Mouse (Mus musculus) G1E-ER4 (cell line): ENCODE data around the gene Rras. TPM values are rescaled to one million over a fixed set of nuclear protein-coding genes. Genes with fewer than 3 reads are reported as not detected.

Experiments used
- GATA1 ChIP-seq: IDR thresholded peaks from one replicate; pipeline ENCODE4 v1.8.0; 2012; ENCODE audit warnings: low read length, inconsistent platforms
- polyA plus RNA-seq: library from polyadenylated mRNA; stranded (reverse); fragments of >175 nt; gene quantifications from 2 replicates; pipeline ENCODE4 v1.2.3, GENCODE M21; 2012

Gene Rras
- polyA plus RNA-seq, 1 experiment: 9.1 TPM

DNA sequence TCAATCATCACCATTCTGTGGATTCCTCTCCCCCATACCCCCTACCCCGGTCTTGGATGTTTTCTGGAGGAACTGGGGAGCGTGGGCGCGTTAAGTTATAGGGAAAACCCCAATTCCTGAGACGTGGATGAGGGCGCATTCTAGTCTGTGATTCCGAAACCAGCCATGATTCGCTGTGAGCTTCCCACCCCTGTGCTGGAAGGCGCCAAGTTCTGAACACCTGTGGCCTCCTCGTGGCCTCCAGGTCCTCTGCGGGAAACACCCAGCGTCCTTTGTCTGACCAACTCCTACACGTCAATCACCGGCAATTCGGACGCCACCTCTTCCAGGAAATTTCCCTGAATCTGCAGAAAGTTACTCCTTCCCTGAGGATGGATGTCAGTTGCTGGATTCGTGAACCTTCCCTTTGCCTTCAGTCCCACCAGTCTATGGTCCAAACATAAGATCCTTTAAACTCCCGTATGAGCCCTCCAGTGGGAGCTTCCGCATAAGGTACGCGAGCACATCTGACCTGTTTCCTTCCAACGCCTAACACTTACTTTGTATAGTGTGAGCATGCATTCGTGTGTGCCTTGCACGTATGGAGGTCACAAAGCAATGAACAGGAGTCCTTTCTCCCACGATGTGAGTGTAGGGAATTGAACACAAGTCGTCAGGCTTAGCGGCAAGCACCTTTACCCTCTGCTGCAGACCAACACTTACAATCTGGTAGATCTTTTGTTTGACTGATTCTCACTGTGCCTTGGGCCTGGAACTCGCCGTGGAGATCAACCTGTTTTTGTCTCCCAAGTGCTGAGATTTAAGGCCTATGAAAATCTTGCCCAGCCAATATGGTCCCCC, 30.7 kb upstream of the Rras start:
- no peak for TF ChIP-seq GATA1

DNA sequence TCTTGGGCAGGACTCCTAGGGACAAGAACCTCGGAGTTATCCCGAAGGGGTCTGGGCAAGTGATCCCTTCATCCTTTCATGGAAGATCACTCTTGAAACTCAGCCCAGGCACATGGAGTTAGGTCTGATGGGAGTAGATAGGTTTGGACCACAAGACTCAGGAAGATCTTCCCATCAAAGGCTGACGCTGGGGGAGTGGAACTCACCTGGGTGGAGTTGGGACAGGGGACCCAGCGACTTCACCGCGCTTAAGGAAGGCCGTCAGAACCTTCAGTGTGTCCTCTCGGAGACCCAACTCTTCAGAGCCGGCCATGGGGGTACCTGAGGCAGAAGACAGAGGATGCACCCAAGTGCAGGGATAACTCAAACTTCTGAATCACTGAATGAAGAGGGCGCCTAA, 21.1 kb upstream of the Rras start:
- TF ChIP-seq GATA1: no peak

DNA sequence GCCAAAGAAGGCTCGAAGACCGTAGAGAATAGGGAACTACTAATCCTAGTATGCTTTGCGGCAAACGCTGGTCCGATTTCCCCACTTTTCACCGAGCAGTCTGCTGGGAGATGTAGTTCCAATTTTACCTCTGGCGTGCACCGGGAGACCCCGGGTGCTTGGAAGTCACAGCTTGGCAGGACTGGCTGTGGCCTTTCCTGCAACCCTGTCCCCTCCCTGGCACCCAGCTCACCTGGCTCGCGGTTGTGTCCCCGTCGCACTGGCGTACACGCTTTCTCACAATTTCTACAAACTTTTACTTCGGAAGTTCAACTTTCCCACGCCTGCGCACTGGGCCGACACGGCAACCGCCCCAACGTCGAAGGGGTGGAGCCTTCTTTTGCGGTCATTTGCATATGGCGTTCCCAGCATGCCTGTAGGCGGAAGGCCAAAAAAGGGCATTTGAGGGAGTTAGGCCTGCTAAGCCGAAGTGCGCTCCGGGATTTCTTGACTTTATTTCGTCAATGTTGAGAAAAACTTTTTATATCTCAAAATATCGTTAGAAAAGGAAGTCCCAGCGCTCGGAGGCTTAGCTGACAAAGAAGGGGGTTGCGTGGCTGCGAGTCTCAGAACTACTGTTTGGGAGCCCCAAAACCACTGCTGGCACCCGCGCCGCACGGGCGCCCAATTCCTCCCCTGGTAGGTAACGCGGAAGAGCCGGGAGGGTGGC, 20.4 kb upstream of the Rras start, which contains the start of gene Irf3:
Irf3 (plus strand) TSS at position 418 of the 709 bp plus-strand sequence.
- TF ChIP-seq GATA1: no peak

DNA sequence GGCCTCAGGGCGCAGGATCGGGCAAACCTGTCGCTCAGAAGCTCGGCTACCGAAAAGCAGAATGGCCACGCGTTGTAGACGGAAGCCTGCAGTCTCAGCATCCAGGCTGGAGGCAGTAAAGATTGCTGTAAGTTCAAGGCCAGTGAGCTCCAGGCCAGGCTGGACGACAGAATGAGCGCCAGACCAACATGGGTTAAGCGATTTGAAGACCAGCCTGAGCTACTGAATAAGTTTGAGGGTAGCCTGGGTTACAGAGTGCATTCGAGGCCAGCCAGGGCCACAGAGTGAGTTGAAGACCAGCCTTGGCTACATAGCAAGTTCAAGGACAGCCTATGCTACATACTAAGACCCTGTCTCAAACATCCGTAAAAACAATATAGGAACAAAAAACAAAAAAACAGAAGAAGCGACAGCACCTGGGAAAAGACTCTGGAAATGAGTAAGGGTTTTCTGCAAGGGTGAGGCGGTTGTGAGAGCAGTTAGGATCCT, 19.8 kb upstream of the Rras start:
- TF ChIP-seq GATA1: no peak

DNA sequence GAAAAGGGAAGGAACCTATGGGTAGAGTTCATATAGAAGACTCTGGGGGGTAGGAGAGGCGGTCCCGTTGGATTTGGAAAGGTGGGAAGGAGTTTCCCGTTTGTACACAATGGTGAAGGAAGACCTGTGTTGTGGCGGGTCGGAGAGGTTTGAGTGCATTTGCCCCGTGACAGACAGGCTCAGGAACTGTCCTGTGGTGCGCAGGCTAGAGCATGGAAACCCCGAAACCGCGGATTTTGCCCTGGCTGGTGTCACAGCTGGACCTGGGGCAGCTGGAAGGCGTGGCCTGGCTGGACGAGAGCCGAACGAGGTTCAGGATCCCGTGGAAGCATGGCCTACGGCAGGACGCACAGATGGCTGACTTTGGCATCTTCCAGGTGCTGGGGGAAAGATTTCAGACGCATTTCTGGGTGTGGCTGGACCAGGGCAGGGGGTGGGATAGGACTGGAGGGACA, 19.2 kb upstream of the Rras start, which contains the start of gene Bcl2l12:
Bcl2l12 (minus strand) TSS at position 212 of the 455 bp plus-strand sequence.
- no peak for TF ChIP-seq GATA1

DNA sequence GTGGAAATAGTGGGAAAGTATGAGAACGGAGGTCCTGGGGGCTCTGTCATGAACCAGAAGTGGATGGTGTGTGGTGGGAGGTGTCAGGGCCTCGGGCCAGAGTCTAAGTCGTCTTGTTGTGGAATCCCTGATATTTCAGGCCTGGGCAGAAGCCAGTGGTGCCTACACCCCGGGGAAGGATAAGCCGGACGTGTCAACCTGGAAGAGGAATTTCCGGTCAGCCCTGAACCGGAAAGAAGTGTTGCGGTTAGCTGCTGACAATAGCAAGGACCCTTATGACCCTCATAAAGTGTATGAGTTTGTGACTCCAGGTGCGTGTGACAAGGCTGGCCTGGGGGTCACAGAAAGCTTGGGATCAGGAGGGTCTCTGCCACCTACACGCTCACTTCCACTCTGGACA, 18.0 kb upstream of the Rras start:
- TF ChIP-seq GATA1: no peak

DNA sequence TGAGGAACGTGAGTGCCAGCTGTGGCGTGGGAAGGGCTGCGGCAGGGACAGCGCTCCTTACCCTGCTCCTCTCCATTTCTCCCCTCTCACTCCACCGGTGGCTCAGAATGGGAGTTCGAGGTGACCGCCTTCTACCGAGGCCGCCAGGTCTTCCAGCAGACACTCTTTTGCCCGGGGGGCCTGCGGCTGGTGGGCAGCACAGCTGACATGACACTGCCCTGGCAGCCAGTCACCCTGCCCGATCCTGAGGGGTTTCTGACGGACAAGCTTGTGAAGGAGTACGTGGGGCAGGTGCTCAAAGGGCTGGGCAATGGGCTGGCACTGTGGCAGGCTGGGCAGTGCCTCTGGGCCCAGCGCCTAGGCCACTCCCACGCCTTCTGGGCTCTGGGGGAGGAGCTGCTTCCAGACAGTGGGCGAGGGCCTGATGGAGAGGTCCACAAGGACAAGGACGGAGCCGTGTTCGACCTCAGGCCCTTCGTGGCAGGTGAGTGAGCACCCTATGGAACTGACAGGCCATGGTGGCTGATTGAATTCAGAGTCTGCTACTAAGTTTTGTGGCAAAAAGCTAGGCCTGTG, 17.1 kb upstream of the Rras start:
- no peak for TF ChIP-seq GATA1

DNA sequence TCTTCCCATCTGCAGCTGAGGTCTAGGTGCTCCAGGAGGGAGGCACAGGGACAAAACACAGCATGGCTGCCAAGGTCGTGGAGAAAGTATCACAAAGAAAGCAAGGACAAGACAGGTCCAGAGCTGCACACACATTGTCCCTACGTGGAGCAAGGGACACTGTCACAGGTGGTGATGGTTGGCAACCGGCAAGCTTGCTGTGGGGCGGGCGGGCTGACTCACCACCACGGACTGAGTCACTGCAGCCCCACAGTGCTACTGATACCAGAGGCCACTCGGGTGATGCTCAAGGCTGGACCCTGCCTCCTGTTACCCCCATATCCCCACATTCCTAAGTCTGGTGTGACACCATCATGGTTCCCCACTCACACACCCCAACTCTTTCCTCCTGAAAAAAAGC, 15.3 kb upstream of the Rras start:
- no peak for TF ChIP-seq GATA1

DNA sequence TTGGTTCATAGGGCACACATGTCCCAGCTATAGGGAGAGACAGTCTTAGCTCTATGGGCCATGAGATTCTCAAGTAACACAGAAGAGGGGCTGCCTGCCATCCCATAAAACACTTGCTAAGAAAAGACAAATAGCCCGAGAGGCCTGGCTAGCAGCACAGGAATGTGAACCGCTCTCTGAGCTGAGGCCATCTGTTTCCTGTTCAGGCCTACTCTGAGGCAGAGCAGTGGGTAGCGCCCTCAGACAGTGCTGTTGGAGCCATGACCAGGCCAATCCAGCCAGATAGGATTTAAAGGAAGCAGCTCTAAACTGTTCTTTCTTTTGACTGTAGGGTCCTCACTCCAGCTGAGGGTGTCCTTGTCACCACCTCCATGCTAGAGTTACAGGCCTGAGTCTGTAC, 13.2 kb upstream of the Rras start:
- TF ChIP-seq GATA1: no peak

DNA sequence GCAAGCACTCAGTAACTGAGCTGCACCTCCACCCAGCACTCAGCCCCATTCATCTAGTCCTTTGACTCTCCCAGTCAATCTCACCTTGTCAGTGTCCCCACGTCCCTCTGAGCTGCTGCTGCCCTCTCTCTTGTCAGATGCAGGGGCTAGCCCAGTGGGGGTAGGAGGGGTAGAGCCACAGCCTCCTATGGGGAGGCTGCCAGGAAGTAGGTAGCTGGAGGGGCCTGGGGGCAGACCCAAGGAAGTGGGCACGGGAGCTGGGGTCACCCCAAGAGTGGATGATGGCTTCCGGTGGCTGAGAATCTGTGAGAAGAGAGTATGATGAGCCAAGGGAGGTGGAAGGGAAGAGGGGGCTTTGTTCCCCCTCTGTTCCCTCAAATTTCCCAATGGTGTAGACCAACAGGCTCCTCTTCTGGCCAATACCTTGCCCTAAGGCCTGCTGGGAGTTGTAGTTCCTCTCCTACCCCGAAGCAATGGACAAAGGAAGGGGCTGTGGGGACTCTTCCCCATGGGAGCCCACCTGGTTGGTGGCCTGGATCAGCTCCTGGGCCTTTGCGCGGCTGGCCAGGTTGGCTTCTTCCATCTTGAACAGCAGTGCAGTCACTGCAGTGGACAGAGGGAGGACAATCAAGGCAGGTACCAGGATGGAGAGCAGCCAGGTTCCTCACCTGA, 12.3 kb upstream of the Rras start:
- no peak for TF ChIP-seq GATA1

DNA sequence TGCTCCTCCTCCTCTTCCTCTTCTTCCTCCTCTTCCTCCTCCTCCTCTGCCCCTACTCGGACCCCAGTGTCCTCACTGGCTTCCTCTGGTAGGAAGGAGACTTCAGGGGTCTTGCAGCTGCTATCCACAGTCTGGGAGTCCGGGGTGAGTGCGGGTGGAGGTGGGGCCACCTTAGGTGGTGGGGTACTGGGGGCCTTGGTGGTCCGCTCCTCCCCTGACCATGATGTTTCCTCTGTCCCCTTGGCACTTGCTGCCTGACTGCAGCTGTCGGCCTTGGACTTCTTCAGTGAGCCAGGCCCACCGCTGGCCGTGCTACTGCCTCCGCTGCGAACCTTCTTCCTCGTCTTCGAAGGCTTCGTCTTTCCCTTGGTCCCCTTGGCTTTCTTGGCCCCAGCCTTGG, 11.3 kb upstream of the Rras start:
- TF ChIP-seq GATA1: no peak

DNA sequence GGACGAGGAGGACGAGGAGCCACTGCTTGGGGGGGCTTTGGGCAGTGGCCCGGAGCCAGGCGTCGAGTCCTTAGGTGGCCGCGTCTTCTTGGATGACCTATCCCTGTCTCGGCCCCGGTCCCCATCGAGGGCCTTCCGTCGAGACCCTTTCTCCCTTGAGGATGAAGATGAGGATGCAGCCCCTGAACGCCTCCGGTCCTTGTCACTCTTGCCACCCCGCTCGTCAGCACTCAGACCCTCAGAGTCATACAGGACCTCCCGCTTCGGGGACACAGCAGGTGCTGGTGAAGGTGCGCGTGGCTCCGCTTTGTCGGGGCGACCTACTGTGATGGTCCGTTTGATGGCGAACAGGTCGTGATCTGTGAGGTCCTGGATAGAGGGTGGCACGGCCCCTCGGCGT, 10.6 kb upstream of the Rras start:
- TF ChIP-seq GATA1: no peak

DNA sequence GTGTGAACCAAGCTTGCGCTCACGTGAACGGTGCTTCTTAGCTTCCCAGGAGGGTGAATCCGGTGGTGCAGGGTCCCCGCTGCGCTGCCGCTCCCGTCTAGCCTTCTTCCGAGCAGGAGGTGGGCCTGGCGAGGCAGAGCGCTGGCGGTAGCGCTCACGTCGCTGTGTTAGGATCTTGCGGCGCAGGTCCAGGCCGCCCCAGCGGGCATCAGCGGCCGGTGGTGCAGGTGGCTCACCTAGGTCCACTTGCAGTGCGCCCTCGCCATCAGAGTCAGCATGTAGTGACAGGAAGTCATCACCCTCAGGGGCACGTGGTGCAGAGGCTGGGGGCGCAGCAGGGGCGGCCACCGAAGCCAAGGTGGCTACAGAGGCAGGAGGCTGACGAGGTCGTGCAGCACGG, 9.9 kb upstream of the Rras start:
- no peak for TF ChIP-seq GATA1

DNA sequence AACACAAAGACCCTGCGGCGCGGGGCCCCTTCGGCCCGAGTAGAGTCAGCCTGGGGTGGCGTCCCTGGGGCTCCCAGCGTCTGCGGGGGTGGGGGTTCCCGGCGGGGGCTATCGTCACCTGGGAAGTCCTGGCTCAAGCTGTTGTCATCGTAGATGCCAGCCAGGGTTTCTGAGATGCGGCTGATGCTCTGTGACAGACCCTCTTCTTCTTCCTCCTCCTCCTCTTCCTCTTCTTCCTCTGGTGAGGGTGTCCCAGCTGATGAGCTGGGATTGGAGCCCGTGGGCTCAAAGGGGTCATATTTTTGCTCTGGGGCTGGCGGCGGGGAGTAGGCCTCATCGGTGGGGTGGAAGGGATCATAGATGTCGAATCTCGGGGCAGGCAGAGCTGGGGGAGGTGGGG, 9.3 kb upstream of the Rras start:
- TF ChIP-seq GATA1: no peak

DNA sequence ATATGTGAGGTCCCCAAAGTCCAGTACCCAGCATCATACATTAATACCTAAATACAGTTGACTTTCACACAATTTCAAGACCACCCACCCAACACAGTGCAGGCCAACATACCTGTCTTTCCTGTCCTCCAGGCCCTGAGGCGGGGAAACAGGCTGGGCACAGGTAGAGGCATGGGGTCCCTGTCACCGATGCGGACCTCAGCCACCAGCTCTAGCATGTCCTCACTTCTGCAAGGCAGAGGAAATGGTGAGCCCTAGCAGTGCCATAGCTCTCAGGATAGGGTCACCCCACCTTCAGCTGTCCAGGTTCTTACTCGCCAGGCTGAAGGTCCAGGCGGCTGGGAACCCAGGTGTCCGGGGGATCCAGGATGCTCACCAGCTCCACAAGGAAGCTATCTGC, 5.8 kb upstream of the Rras start:
- no peak for TF ChIP-seq GATA1

DNA sequence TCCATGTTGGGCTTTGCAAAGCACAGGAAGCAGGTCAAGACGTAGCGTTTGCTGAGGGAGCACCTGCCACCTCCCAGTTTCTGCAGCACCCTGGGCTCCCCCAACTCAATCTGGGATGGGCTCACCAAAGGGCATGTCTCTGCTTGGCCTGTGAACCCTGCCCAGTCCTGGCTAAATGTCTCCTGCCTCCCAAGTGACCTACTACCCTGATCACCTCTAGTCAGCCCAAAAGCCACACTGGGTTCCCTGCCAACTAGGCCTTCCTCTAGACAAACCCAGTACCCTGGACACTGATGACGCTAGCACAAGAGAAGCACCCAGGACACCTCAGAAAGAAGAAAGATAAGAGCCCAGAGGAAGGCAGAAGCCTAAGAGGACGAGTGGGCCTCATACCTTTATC, 4.9 kb upstream of the Rras start:
- TF ChIP-seq GATA1: no peak
